Mouse (Mus musculus): ENCODE results near the gene Iqcn. TPM values are rescaled to one million over a fixed set of nuclear protein-coding genes. Genes with fewer than 3 reads are reported as not detected.
A peak's percentile ranks its signal among the peaks of the same experiment; 100 is the strongest.

Gene Iqcn
- polyA plus RNA-seq, 1 experiment = not detected

DNA sequence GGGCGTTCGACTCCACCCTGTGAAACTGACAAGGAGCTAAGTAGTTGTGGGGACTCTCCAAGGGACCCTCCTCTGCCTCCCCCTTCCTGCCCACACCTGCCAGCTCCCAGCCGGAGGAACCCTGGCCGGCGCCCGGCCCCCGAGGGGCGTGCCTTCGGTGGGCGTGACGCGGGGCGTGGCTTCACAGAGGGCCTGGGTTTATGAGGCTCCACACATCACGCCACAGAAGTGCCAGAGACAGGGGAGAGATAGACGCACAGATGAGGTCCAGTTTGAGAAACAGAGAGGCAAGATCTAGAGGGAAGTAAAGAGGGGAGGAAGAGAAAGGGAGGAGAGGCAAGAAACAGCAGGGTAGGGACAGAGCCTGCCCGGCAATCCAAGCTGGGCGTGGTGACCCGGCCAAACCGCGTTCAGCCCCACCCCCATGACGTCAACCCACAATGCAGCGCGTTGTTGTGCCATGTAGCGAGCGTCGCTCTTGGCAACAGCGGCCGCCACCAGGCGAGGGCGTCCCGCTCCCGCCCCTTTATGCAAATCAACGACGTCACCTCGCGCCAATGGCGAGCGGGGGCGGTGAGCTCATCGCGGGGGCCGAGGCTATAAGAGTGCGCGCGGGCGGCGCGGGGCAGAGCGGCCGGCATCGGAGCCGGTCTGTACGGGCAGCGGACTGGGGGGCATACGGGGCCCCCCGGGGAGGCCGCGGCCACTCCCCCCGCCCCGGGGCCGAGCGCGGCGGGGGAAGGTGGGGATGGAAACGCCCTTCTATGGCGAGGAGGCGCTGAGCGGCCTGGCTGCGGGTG, 4.7 kb upstream of the Iqcn start, which contains the start of gene Jund:
Gene Jund (plus strand): TSS at position 640 of the 800 bp plus-strand sequence.
- H3K4me1 ChIP-seq (ENCODE audit: control insufficient read depth, insufficient read depth, low read length) = peaks cover 7% of the 10 kb centered on the region
- H3K4me3 ChIP-seq (ENCODE audit: insufficient read depth, low read length) = peak within 1 kb of the TSS; percentile 65
- TF ChIP-seq POLR2A (IDR thresholded peaks at IDR 0.05; ENCODE audit: low read depth, low read length) (peak; percentile 81), CTCF (IDR thresholded peaks at IDR 0.05; ENCODE audit: borderline replicate concordance, insufficient read depth, low read length) (no peak)
- H3K27ac ChIP-seq (ENCODE audit: insufficient read depth, low read length) = peak within 1 kb of the TSS; percentile 92

DNA sequence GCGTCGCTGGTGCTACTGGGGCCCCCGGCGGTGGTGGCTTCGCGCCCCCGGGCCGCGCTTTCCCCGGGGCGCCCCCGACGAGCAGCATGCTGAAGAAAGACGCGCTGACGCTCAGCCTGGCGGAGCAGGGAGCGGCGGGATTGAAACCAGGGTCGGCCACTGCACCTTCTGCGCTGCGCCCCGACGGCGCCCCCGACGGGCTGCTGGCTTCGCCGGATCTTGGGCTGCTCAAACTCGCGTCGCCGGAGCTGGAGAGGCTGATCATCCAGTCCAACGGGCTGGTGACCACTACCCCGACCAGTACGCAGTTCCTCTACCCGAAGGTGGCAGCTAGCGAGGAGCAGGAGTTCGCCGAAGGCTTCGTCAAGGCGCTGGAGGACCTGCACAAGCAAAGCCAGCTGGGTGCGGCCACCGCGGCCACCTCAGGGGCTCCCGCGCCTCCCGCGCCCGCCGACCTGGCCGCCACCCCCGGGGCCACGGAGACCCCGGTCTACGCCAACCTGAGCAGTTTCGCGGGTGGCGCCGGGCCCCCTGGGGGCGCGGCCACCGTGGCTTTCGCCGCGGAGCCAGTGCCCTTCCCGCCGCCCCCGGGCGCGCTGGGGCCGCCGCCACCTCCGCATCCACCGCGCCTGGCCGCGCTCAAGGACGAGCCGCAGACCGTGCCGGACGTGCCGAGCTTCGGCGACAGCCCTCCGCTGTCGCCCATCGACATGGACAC, 4.0 kb upstream of the Iqcn start:
- Histone ChIP-seq H3K27ac (ENCODE audit: insufficient read depth, low read length) (peak overlapping the region; percentile 77), H3K4me1 (ENCODE audit: control insufficient read depth, insufficient read depth, low read length) (peaks cover 7% of the 10 kb centered on the region), H3K4me3 (ENCODE audit: insufficient read depth, low read length) (peak overlapping the region; percentile 65)
- TF ChIP-seq POLR2A (IDR thresholded peaks at IDR 0.05; ENCODE audit: low read depth, low read length) (no peak), CTCF (IDR thresholded peaks at IDR 0.05; ENCODE audit: borderline replicate concordance, insufficient read depth, low read length) (no peak)

DNA sequence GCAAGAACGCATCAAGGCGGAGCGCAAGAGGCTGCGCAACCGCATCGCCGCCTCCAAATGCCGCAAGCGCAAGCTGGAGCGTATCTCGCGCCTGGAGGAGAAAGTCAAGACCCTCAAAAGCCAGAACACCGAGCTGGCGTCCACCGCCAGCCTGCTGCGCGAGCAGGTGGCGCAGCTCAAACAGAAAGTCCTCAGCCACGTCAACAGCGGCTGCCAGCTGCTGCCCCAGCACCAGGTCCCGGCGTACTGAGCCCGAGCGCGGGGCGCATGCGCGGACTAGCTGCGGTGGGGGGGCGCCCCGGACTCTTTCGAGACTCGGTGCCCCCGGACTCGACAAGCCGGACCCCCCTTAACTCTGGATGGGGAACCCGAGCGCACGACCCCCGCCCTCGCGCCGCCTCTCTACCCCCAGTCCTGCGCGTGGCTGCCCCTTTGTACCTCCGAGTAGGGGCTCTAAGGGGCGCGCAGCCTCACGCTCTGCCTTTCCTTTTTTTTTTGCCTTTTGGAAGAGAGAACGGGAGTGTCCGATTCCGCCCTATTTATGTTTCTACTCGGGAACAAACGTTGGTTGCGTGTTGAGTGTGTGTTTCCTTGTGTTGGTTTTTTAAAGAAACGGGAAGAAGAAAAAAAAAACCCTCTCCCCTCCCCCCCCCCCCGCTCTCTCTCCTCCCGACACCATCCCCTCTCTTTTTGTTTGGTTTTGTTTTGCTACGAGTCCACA, 3.3 kb upstream of the Iqcn start:
- peaks cover 7% of the 10 kb centered on the region for H3K4me1 ChIP-seq (ENCODE audit: control insufficient read depth, insufficient read depth, low read length)
- peak overlapping the region; percentile 65 for H3K4me3 ChIP-seq (ENCODE audit: insufficient read depth, low read length)
- peak overlapping the region; percentile 77 for H3K27ac ChIP-seq (ENCODE audit: insufficient read depth, low read length)
- peak; percentile 77 for TF ChIP-seq POLR2A (IDR thresholded peaks at IDR 0.05; ENCODE audit: low read depth, low read length)
- no peak for TF ChIP-seq CTCF (IDR thresholded peaks at IDR 0.05; ENCODE audit: borderline replicate concordance, insufficient read depth, low read length)

DNA sequence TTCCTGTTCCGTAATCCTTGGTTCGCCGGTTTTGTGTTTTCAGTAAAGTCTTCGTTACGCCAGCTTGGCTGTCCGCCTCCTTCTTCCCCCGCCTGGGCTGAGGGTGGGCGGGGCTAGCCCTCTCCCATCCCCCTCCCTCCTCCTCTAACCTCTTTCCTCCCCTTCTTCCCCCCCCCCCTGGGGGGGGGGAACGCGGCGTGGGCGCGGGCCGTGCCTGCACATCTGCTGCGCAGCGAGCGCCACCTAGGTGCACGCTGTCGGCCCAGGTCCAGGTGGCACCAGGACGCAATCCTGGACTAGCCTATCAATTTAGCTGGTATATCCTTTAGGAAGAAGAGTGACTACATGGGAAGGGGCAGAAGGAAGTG, 2.7 kb upstream of the Iqcn start:
- H3K27ac ChIP-seq (ENCODE audit: insufficient read depth, low read length) = peak overlapping the region; percentile 42; the same call in 1 of the 2 replicates
- TF ChIP-seq POLR2A (IDR thresholded peaks at IDR 0.05; ENCODE audit: low read depth, low read length) = no peak; the same call in 1 of the 2 replicates
- TF ChIP-seq CTCF (IDR thresholded peaks at IDR 0.05; ENCODE audit: borderline replicate concordance, insufficient read depth, low read length) = peak; percentile 94
- H3K4me3 ChIP-seq (ENCODE audit: insufficient read depth, low read length) = peak overlapping the region; percentile 65
- peaks cover 7% of the 10 kb centered on the region for H3K4me1 ChIP-seq (ENCODE audit: control insufficient read depth, insufficient read depth, low read length)

DNA sequence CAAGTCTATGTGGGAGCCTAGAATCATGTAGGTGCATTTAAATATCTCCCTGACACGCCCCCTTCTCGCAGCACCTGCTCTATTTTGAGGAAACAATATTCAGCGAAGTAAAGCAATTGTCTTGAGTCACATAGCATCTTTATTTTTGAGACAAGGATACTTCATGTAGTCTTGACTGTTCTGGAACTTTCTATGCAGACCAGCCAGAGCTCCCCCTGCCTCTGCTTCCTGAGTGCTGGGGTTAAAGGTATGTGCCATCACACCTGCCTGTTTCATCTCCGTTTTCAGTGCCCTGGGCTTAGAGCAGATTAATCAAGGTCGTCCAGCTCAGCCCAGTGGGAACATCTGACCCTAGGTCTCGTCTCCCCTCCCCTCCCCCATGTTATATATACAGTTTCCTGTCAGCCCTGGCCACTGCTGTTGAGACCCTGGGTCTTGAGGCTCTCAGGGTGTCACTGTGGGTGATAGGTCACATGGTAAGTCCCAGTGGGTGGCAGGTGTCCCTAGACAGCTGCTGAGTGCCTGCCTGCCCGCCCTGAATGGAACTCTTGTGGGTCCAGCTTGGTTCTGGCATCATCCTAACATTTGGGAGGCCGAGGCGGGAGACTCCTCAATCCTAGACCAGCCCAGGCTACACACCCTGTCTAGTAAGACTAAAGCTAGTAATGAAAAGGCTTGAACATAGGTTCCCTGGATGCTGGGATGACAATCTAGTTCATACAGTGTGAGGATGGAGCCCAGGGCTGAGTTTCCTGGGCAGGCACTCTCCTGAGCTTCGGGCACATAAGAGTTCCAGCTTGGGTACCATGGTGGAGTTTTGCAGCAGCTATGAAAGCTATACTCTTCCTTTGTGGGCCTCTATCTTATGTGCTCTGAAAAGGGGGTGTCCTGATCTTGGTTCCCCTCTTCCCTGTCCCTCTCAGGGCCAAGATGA, 1.9 kb upstream of the Iqcn start:
- H3K27ac ChIP-seq (ENCODE audit: insufficient read depth, low read length) = peak overlapping the region; percentile 42; the same call in 1 of the 2 replicates
- peak overlapping the region; percentile 65 for H3K4me3 ChIP-seq (ENCODE audit: insufficient read depth, low read length)
- peak; percentile 54 for TF ChIP-seq POLR2A (IDR thresholded peaks at IDR 0.05; ENCODE audit: low read depth, low read length)
- no peak for TF ChIP-seq CTCF (IDR thresholded peaks at IDR 0.05; ENCODE audit: borderline replicate concordance, insufficient read depth, low read length)
- peaks cover 5% of the 10 kb centered on the region for H3K4me1 ChIP-seq (ENCODE audit: control insufficient read depth, insufficient read depth, low read length)

DNA sequence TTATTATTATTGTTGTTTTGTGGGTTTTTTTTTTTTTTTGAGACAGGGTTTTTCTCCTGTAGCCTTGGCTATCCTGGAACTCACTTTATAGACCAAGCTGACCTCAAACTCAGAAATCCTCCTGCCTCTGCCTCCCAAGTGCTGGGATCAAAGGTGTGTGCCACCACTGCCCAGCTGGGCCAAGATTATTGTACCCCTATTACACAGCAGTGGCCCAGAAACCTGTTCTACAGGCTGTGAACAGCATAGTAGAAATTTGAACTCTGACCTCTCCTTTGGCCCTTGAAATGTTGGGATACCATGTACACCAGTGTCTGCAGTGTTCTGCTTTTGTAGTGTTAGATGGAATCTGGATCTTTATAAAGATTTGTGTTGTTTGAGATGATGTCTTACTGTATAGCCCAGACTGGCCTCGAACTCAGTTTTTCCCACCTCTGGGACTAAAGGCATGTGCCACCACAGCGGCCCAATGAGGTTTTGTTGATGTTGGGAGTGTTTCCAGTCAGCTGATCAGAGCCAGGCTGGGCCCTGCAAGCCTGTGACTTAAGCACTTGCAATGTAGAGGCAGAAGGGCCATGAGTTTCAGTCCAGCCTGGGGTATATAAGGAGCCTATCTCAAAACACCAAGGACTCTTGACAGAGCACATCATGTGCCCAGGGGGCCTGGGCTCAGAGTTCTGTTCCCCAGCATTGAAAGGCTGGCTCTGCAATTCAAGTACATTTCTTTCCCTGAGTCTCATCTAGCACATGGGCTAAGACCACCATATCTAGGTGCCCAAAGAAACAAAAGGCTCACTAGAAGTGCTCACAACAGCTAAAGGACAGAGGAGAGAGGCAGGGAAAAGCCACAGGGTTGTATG, 1.0 kb upstream of the Iqcn start:
- no peak for TF ChIP-seq CTCF (IDR thresholded peaks at IDR 0.05; ENCODE audit: borderline replicate concordance, insufficient read depth, low read length)
- TF ChIP-seq POLR2A (IDR thresholded peaks at IDR 0.05; ENCODE audit: low read depth, low read length) = no peak
- Histone ChIP-seq H3K4me3 (ENCODE audit: insufficient read depth, low read length) (no peak overlapping the region), H3K4me1 (ENCODE audit: control insufficient read depth, insufficient read depth, low read length) (peaks cover 4% of the 10 kb centered on the region), H3K27ac (ENCODE audit: insufficient read depth, low read length) (peak overlapping the region; percentile 37)

DNA sequence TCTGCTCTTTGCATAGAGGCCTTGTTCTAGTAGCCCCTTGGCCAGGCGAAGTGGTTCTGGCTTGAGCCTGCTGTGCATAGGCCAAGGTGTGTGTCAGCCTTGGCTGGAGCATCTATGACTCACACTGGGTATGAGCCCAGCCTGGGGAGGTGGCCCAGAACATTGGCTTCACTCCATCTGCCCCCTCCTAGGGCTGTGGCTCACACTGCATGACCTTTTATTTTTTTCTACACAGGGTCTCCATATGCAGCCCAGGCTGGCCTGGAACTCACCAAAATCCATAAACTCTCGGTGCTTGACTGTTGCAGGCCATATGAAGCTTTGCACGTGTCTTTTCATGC, 445 bp upstream of the Iqcn start:
- Histone ChIP-seq H3K27ac (ENCODE audit: insufficient read depth, low read length) (peak overlapping the region; percentile 37), H3K4me3 (ENCODE audit: insufficient read depth, low read length) (no peak overlapping the region), H3K4me1 (ENCODE audit: control insufficient read depth, insufficient read depth, low read length) (peaks cover 4% of the 10 kb centered on the region)
- TF ChIP-seq POLR2A (IDR thresholded peaks at IDR 0.05; ENCODE audit: low read depth, low read length) (no peak; the same call in 1 of the 2 replicates), CTCF (IDR thresholded peaks at IDR 0.05; ENCODE audit: borderline replicate concordance, insufficient read depth, low read length) (no peak)

DNA sequence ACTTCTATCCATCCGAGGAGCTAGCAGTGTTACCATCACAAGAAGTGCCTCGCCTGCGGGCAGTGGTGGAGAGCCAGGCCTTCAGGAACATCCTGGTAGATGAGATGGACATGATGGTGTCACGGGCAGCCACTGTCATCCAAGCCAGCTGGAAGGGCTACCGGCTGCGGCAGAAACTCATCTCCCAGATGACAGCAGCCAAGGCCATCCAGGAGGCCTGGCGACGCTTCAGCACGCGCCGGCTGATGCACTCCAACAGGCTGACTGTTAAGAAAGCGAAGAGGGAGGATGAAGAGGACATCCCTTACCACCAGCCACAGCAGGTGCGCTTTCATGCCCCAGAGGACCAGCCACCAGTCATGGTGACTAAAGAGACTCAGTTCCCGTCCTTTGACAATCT, 5.0 kb downstream of the Iqcn start:
- TF ChIP-seq POLR2A (IDR thresholded peaks at IDR 0.05; ENCODE audit: low read depth, low read length) (no peak), CTCF (IDR thresholded peaks at IDR 0.05; ENCODE audit: borderline replicate concordance, insufficient read depth, low read length) (no peak)
- Histone ChIP-seq H3K4me1 (ENCODE audit: control insufficient read depth, insufficient read depth, low read length) (no peaks in the 10 kb centered on the region), H3K4me3 (ENCODE audit: insufficient read depth, low read length) (no peak overlapping the region), H3K27ac (ENCODE audit: insufficient read depth, low read length) (no peak overlapping the region)
